Mouse (Mus musculus): Measurements from ENCODE around the gene Cenpv. TPM values are rescaled to one million over a fixed set of nuclear protein-coding genes. Genes with fewer than 3 reads are reported as not detected.

Gene Cenpv
- total and polyA plus RNA-seq, 2 experiments from 2014 or later = 13.1 to 19.1 TPM

DNA sequence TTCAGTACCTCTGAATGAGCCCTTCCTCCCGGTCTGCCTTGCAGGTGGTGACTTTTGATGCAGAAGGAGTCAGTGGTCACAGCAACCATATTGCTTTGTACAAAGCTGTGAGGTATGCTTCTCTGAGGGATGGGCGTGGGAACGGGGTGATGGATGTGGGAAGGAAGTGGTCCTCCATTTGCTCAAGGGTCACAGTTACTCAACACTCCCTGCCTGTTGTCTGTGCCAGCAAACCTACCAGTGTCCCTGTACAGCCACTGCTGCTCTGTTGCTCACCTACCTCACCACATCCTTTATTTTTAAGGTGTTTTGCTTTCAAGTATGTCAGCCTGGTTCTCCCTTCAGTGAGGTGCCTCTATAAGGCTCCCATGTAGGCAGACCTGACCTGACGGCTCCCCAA is 31.4 kb downstream of the Cenpv start:
- H3K27ac ChIP-seq (ENCODE audit: low read depth) = no peak overlapping the region
- H3K4me3 ChIP-seq (ENCODE audit: low read depth, low read length) = no peak overlapping the region
- no peaks in the 10 kb centered on the region for H3K36me3 ChIP-seq (replicated peaks; ENCODE audit: control insufficient read depth, insufficient read depth, low read length)
- no peaks in the 10 kb centered on the region for H3K27me3 ChIP-seq (ENCODE audit: control insufficient read depth, insufficient read depth, low read length)
- no peak overlapping the region for H3K4me2 ChIP-seq (ENCODE audit: low read depth, low read length)
- no peaks in the 10 kb centered on the region for H3K4me1 ChIP-seq (ENCODE audit: control insufficient read depth, insufficient read depth)
- TF ChIP-seq CTCF (IDR thresholded peaks at IDR 0.05; ENCODE audit: low read depth) = no peak
- TF ChIP-seq EP300 (IDR thresholded peaks at IDR 0.05; ENCODE audit: low read depth) = no peak
- ATAC-seq (ENCODE audit: insufficient read depth, low read depth) (no peak), DNase-seq (ENCODE audit: low spot score) (no peak)
- H3K9ac ChIP-seq (replicated peaks; ENCODE audit: low read depth, low read length) = no peak overlapping the region
- 87% methylated on average over 4 of the region's 4 CpGs for WGBS
- H3K9me3 ChIP-seq (replicated peaks; ENCODE audit: control insufficient read depth, low read length) = no peaks in the 10 kb centered on the region

DNA sequence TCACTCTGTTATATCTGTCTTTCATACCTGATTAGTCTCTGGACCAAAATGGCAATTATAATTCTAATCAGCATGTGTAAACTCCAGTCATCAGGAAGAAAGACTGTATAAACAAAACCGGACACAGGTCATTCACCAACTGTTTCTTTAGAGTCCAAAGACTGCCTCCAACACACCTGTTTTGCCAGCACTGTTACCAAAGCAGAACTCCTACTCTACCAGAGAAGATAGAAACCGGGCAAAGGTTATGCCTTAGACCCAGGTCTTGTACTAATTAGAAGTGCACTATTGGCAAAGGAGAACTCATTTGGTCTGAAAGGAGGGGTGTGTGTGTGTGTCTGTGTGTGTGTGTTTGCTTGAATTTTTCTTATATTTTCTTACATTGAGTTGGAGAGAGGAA is 38.5 kb downstream of the Cenpv start:
- no peak for TF ChIP-seq EP300 (IDR thresholded peaks at IDR 0.05; ENCODE audit: low read depth)
- no peak for TF ChIP-seq CTCF (IDR thresholded peaks at IDR 0.05; ENCODE audit: low read depth)
- no peak overlapping the region for H3K9ac ChIP-seq (replicated peaks; ENCODE audit: low read depth, low read length)
- no peak for DNase-seq (ENCODE audit: low spot score)
- no peak overlapping the region for H3K27ac ChIP-seq (ENCODE audit: low read depth)
- no peaks in the 10 kb centered on the region for H3K27me3 ChIP-seq (ENCODE audit: control insufficient read depth, insufficient read depth, low read length)
- no peaks in the 10 kb centered on the region for H3K36me3 ChIP-seq (replicated peaks; ENCODE audit: control insufficient read depth, insufficient read depth, low read length)
- H3K4me2 ChIP-seq (ENCODE audit: low read depth, low read length) = no peak overlapping the region
- no peaks in the 10 kb centered on the region for H3K4me1 ChIP-seq (ENCODE audit: control insufficient read depth, insufficient read depth)
- no peak for ATAC-seq (ENCODE audit: insufficient read depth, low read depth)
- H3K4me3 ChIP-seq (ENCODE audit: low read depth, low read length) = no peak overlapping the region
- WGBS = 83% methylated on average over 2 of the region's 2 CpGs
- no peaks in the 10 kb centered on the region for H3K9me3 ChIP-seq (replicated peaks; ENCODE audit: control insufficient read depth, low read length)

GRCm38 (mm10) chr11:62498802-62499201 is 40.3 kb downstream of the Cenpv start:
- TF ChIP-seq EP300 (IDR thresholded peaks at IDR 0.05; ENCODE audit: low read depth) = no peak
- TF ChIP-seq CTCF (IDR thresholded peaks at IDR 0.05; ENCODE audit: low read depth) = no peak
- H3K9ac ChIP-seq (replicated peaks; ENCODE audit: low read depth, low read length) = no peak overlapping the region
- 88% methylated on average over 2 of the region's 2 CpGs for WGBS
- H3K4me3 ChIP-seq (ENCODE audit: low read depth, low read length) = no peak overlapping the region
- H3K9me3 ChIP-seq (replicated peaks; ENCODE audit: control insufficient read depth, low read length) = no peaks in the 10 kb centered on the region
- H3K36me3 ChIP-seq (replicated peaks; ENCODE audit: control insufficient read depth, insufficient read depth, low read length) = no peaks in the 10 kb centered on the region
- no peak overlapping the region for H3K27ac ChIP-seq (ENCODE audit: low read depth)
- ATAC-seq (ENCODE audit: insufficient read depth, low read depth) (no peak), DNase-seq (ENCODE audit: low spot score) (no peak)
- H3K27me3 ChIP-seq (ENCODE audit: control insufficient read depth, insufficient read depth, low read length) = no peaks in the 10 kb centered on the region
- H3K4me1 ChIP-seq (ENCODE audit: control insufficient read depth, insufficient read depth) = peaks cover 10% of the 10 kb centered on the region
- no peak overlapping the region for H3K4me2 ChIP-seq (ENCODE audit: low read depth, low read length)

DNA sequence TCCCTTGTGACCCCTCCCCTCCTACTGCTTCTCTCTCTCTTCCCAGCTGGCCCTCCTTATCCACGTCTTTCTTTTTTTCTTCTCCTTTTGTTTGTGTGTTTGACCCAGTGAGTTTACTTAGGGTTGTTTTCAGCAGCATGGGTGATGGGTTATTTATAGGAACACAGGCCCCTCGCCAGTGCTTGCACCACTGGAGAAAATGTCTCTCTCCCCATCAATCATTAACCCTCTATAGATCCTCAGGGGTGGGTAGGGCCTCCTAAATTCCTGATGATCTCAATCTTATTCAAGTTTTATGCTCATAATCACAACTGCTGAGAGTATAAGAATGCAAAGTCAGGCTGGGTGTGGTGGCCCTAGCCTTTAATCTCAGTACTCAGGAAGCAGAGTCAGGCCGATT is 41.9 kb downstream of the Cenpv start:
- DNase-seq (ENCODE audit: low spot score) (no peak), ATAC-seq (ENCODE audit: insufficient read depth, low read depth) (no peak)
- Histone ChIP-seq H3K27me3 (ENCODE audit: control insufficient read depth, insufficient read depth, low read length) (no peaks in the 10 kb centered on the region), H3K4me3 (ENCODE audit: low read depth, low read length) (no peak overlapping the region), H3K36me3 (replicated peaks; ENCODE audit: control insufficient read depth, insufficient read depth, low read length) (no peaks in the 10 kb centered on the region), H3K9me3 (replicated peaks; ENCODE audit: control insufficient read depth, low read length) (no peaks in the 10 kb centered on the region), H3K27ac (ENCODE audit: low read depth) (no peak overlapping the region), H3K4me1 (ENCODE audit: control insufficient read depth, insufficient read depth) (peaks cover 10% of the 10 kb centered on the region), H3K9ac (replicated peaks; ENCODE audit: low read depth, low read length) (no peak overlapping the region), H3K4me2 (ENCODE audit: low read depth, low read length) (no peak overlapping the region)
- no peak for TF ChIP-seq CTCF (IDR thresholded peaks at IDR 0.05; ENCODE audit: low read depth)
- WGBS = 50% methylated on average over 3 of the region's 3 CpGs

GRCm38 (mm10) chr11:62496151-62496715 is 42.8 kb downstream of the Cenpv start:
- TF ChIP-seq CTCF (IDR thresholded peaks at IDR 0.05; ENCODE audit: low read depth) = peak; percentile 70
- TF ChIP-seq EP300 (IDR thresholded peaks at IDR 0.05; ENCODE audit: low read depth) = no peak
- 50% methylated on average over 5 of the region's 5 CpGs for WGBS
- H3K4me2 ChIP-seq (ENCODE audit: low read depth, low read length) = no peak overlapping the region
- peaks cover 10% of the 10 kb centered on the region for H3K4me1 ChIP-seq (ENCODE audit: control insufficient read depth, insufficient read depth)
- DNase-seq (ENCODE audit: low spot score) = no peak
- no peak overlapping the region for H3K4me3 ChIP-seq (ENCODE audit: low read depth, low read length)
- no peaks in the 10 kb centered on the region for H3K27me3 ChIP-seq (ENCODE audit: control insufficient read depth, insufficient read depth, low read length)
- no peak overlapping the region for H3K9ac ChIP-seq (replicated peaks; ENCODE audit: low read depth, low read length)
- no peaks in the 10 kb centered on the region for H3K36me3 ChIP-seq (replicated peaks; ENCODE audit: control insufficient read depth, insufficient read depth, low read length)
- ATAC-seq (ENCODE audit: insufficient read depth, low read depth) = no peak
- H3K9me3 ChIP-seq (replicated peaks; ENCODE audit: control insufficient read depth, low read length) = no peaks in the 10 kb centered on the region
- H3K27ac ChIP-seq (ENCODE audit: low read depth) = 0 out of 2 replicates have a peak overlapping the region, but pooled peaks have one; percentile 21

GRCm38 (mm10) chr11:62495276-62495801 is 43.7 kb downstream of the Cenpv start:
- TF ChIP-seq CTCF (IDR thresholded peaks at IDR 0.05; ENCODE audit: low read depth) (no peak), EP300 (IDR thresholded peaks at IDR 0.05; ENCODE audit: low read depth) (no peak)
- Histone ChIP-seq H3K36me3 (replicated peaks; ENCODE audit: control insufficient read depth, insufficient read depth, low read length) (no peaks in the 10 kb centered on the region), H3K9ac (replicated peaks; ENCODE audit: low read depth, low read length) (no peak overlapping the region), H3K9me3 (replicated peaks; ENCODE audit: control insufficient read depth, low read length) (no peaks in the 10 kb centered on the region), H3K4me2 (ENCODE audit: low read depth, low read length) (peak overlapping the region; percentile 18; the same call in 1 of the 2 replicates), H3K27ac (ENCODE audit: low read depth) (peak overlapping the region; percentile 71), H3K27me3 (ENCODE audit: control insufficient read depth, insufficient read depth, low read length) (no peaks in the 10 kb centered on the region), H3K4me3 (ENCODE audit: low read depth, low read length) (no peak overlapping the region), H3K4me1 (ENCODE audit: control insufficient read depth, insufficient read depth) (peaks cover 10% of the 10 kb centered on the region)
- peak; percentile 12; the same call in 1 of the 2 replicates for ATAC-seq (ENCODE audit: insufficient read depth, low read depth)
- 18% methylated on average over 7 of the region's 10 CpGs for WGBS
- peak; percentile 14 for DNase-seq (ENCODE audit: low spot score)
